Comparison of ENCODE assay signal across 12 mouse cellular contexts in genomic region chr11:89001569-89001968, GRCm38 (mm10). TPM values are rescaled to one million over a fixed set of nuclear protein-coding genes. Genes with fewer than 3 reads are reported as not detected.
DNase-seq lines count a peak whose midpoint lies in the region; ATAC-seq and TF ChIP-seq lines count a peak whose summit lies in the region.
"Had no signal": no experiment of that assay in that cellular context is flagged by ENCODE, and none has a peak within 500 bp of the region (broad histone marks: within the 10 kb centered on the region; RNA-seq: fewer than 3 reads in every experiment).

No protein-coding gene starts in this region.

- H3K27ac ChIP-seq in left cerebral cortex, adult 2 months, result no peak overlapping the region
- peak overlapping the region; percentile 97 for H3K27ac ChIP-seq in liver, postnatal 0 days (ENCODE audit: low read depth)
- H3K27ac ChIP-seq: hindbrain, embryonic 12.5 days had no signal

- H3K27me3 ChIP-seq in erythroblast, embryonic 14.5 days (ENCODE audit: control insufficient read depth), result no peaks in the 10 kb centered on the region
- H3K27me3 ChIP-seq in liver, postnatal 0 days (ENCODE audit: insufficient read depth, low read length), result no peaks in the 10 kb centered on the region

- H3K9me3 ChIP-seq in erythroblast, embryonic 14.5 days (ENCODE audit: control insufficient read depth, low read length), result no peaks in the 10 kb centered on the region
- no peaks in the 10 kb centered on the region for H3K9me3 ChIP-seq in liver, postnatal 0 days (ENCODE audit: low read length)
- H3K9me3 ChIP-seq: hindbrain, embryonic 12.5 days had no signal

- no peak for ATAC-seq in erythroblast, adult 5-6 weeks (replicated peaks; ENCODE audit: low FRiP score, poor library complexity, severe bottlenecking)
- no peak for ATAC-seq in liver, postnatal 0 days
- ATAC-seq: forebrain, embryonic 16.5 days had no signal

- H3K4me2 ChIP-seq in liver, postnatal 0 days (ENCODE audit: low read depth, low read length), result peak overlapping the region; percentile 79
- H3K4me2 ChIP-seq: hindbrain, embryonic 12.5 days had no signal

- intact Hi-C loops in left cerebral cortex, adult 2 months (cut with DNase I), result no loop called here
- intact Hi-C loops in left cerebral cortex, postnatal 4 days (cut with DNase I), result no loop called here

- no peak for TF ChIP-seq CTCF in left cerebral cortex, adult 2 months (IDR thresholded peaks at IDR 0.05)
- no peak for TF ChIP-seq CTCF in liver, postnatal 0 days (IDR thresholded peaks at IDR 0.05; ENCODE audit: low read depth)

- H3K9ac ChIP-seq in liver, postnatal 0 days (replicated peaks), result peak overlapping the region; percentile 98
- H3K9ac ChIP-seq: hindbrain, embryonic 12.5 days had no signal

- WGBS in liver, postnatal 0 days (ENCODE audit: insufficient replicate concordance), result 79% methylated on average over 7 of the region's 7 CpGs

- peaks cover 67% of the 10 kb centered on the region for H3K4me1 ChIP-seq in erythroblast, embryonic 14.5 days (ENCODE audit: control insufficient read depth)
- peaks cover 47% of the 10 kb centered on the region for H3K4me1 ChIP-seq in liver, postnatal 0 days (ENCODE audit: insufficient read depth)

- peak overlapping the region; percentile 70 for H3K4me3 ChIP-seq in erythroblast, embryonic 14.5 days (replicated peaks)
- H3K4me3 ChIP-seq in left cerebral cortex, adult 2 months, result peak overlapping the region; percentile 14; the same call in 1 of the 2 replicates
- peak overlapping the region; percentile 98 for H3K4me3 ChIP-seq in liver, postnatal 0 days (ENCODE audit: low read depth, low read length)
- H3K4me3 ChIP-seq: hindbrain, embryonic 12.5 days had no signal

- no peak for TF ChIP-seq EP300 in liver, postnatal 0 days (IDR thresholded peaks at IDR 0.05; ENCODE audit: low read depth)

- H3K36me3 ChIP-seq in erythroblast, embryonic 14.5 days (ENCODE audit: control insufficient read depth), result peaks cover 50% of the 10 kb centered on the region
- peaks cover 37% of the 10 kb centered on the region for H3K36me3 ChIP-seq in liver, postnatal 0 days (replicated peaks; ENCODE audit: insufficient read depth, low read length)
- H3K36me3 ChIP-seq: hindbrain, embryonic 12.5 days had no signal

- DNase-seq in left cerebral cortex, adult 2 months (ENCODE audit: extremely low spot score in 1 of 2, low spot score in 2 of 2), result no peak
- no peak for DNase-seq in left cerebral cortex, postnatal 4 days
- DNase-seq in ZHBTc4 (ENCODE audit: low read depth, low spot score), result peak; percentile 51
- no peak for DNase-seq in liver, postnatal 0 days
- DNase-seq in gastrocnemius, postnatal 4 days (ENCODE audit: low spot score in 2 of 2), result no peak
- no peak for DNase-seq in cerebellum, adult 8-10 months
- DNase-seq: embryo, embryonic 11 days had no signal

RNA-seq across cellular contexts. Expression of gene Trim25, which starts 2.4 kb away (rescaled TPM):
- polyA plus RNA-seq in erythroblast, embryonic 14.5 days (2012), result 0.29 and 0.87 TPM in 2 replicates
- total RNA-seq in erythroblast, adult 5-6 weeks (2015; ENCODE audit: low replicate concordance), result 19.8 and 24.2 TPM in 2 replicates
- 16.4 and 20.5 TPM in 2 replicates for total RNA-seq in erythroblast, adult 5-6 weeks (2017; ENCODE audit: low replicate concordance)
- total RNA-seq in left cerebral cortex, adult 2 months (2021), result 1 to 10 TPM; 3.7 to 3.9 TPM
- 1 to 10 TPM; 5.6 to 5.8 TPM for total RNA-seq in left cerebral cortex, postnatal 4 days (2021)
- 20.4 and 20.6 TPM in 2 replicates for polyA plus RNA-seq in liver, postnatal 0 days (2015; fragmentation: Nextera tagmentation; extraction: Ambion mirVana)
- 10 to 100 TPM; 27.9 to 32.3 TPM for total RNA-seq in gastrocnemius, postnatal 4 days (2021)

RNA-seq across cellular contexts. Expression of gene Coil, which starts 31.5 kb away (rescaled TPM):
- polyA plus RNA-seq in erythroblast, embryonic 14.5 days (2012), result 0.14 and 0.24 TPM in 2 replicates
- total RNA-seq in erythroblast, adult 5-6 weeks (2015; ENCODE audit: low replicate concordance), result 1.3 and 2.7 TPM in 2 replicates
- 1.3 and 6.3 TPM in 2 replicates for total RNA-seq in erythroblast, adult 5-6 weeks (2017; ENCODE audit: low replicate concordance)
- total RNA-seq in left cerebral cortex, adult 2 months (2021), result 10 to 100 TPM; 19.4 to 19.5 TPM
- 10 to 100 TPM; 27.8 to 28.3 TPM for total RNA-seq in left cerebral cortex, postnatal 4 days (2021)
- 2.6 and 2.7 TPM in 2 replicates for polyA plus RNA-seq in liver, postnatal 0 days (2015; fragmentation: Nextera tagmentation; extraction: Ambion mirVana)
- 1 to 10 TPM; 8.9 to 10.0 TPM for total RNA-seq in gastrocnemius, postnatal 4 days (2021)

RNA-seq across cellular contexts. Expression of gene Elobl, which starts 34.8 kb away (rescaled TPM):
- polyA plus RNA-seq in erythroblast, embryonic 14.5 days (2012), result not detected in 2 replicates
- not detected in 2 replicates for total RNA-seq in erythroblast, adult 5-6 weeks (2015; ENCODE audit: low replicate concordance)
- total RNA-seq in erythroblast, adult 5-6 weeks (2017; ENCODE audit: low replicate concordance), result not detected in 2 replicates
- not detected for total RNA-seq in left cerebral cortex, adult 2 months (2021)
- not detected for total RNA-seq in left cerebral cortex, postnatal 4 days (2021)
- polyA plus RNA-seq in liver, postnatal 0 days (2015; fragmentation: Nextera tagmentation; extraction: Ambion mirVana), result not detected in 2 replicates
- not detected for total RNA-seq in gastrocnemius, postnatal 4 days (2021)
- total RNA-seq: megakaryocyte-erythroid progenitor cell, adult 5-6 weeks had no signal
- polyA plus RNA-seq: forebrain, embryonic 16.5 days; hindbrain, embryonic 12.5 days had no signal

RNA-seq across cellular contexts. Expression of gene Scpep1, which starts 46.3 kb away (rescaled TPM):
- polyA plus RNA-seq in erythroblast, embryonic 14.5 days (2012), result 0.55 and 0.92 TPM in 2 replicates
- total RNA-seq in erythroblast, adult 5-6 weeks (2015; ENCODE audit: low replicate concordance), result 15.0 and 15.2 TPM in 2 replicates
- 4.6 and 8.6 TPM in 2 replicates for total RNA-seq in erythroblast, adult 5-6 weeks (2017; ENCODE audit: low replicate concordance)
- total RNA-seq in left cerebral cortex, adult 2 months (2021), result 10 to 100 TPM; 16.2 to 17.5 TPM
- total RNA-seq in left cerebral cortex, postnatal 4 days (2021), result 10 to 100 TPM; 26.7 to 26.8 TPM
- polyA plus RNA-seq in liver, postnatal 0 days (2015; fragmentation: Nextera tagmentation; extraction: Ambion mirVana), result 35.3 and 38.9 TPM in 2 replicates
- total RNA-seq in gastrocnemius, postnatal 4 days (2021), result 10 to 100 TPM; 37.2 to 44.1 TPM

Comparison
In these comparisons a context has a peak if more than half of its experiments do, and no peak if none do; other contexts are left out.
1. H3K4me3 ChIP-seq: peak in every context shown above with its lines; median percentile 98 in liver, postnatal 0 days; 70 in erythroblast, embryonic 14.5 days; 14 in left cerebral cortex, adult 2 months.